Mouse (Mus musculus): Measurements from ENCODE around the gene Uckl1. TPM values are rescaled to one million over a fixed set of nuclear protein-coding genes. Genes with fewer than 3 reads are reported as not detected.

Gene Uckl1
- polyA plus RNA-seq, 1 experiment from 2014 or later: 69.8 TPM

DNA sequence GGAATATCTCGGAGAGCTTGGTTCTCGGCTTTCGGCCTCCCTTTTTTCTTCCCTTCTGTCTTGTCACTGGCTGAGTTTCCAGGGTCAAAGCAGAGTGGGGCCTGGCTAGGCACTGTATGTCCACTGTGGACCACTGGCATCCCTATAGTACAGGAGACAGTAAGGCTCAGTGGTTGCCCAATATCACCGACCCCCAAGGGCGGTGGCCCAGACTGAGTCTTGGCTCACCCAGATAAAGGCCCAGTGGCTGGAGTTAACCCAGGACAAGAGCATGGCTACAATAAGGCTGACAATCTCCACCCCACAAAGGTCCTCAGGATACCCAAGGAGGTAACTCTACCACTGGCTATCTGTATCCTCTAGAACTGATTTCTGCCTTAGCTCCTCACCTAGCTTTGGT, 5.8 kb upstream of the Uckl1 start:
- Histone ChIP-seq H3K36me3 (ENCODE audit: control insufficient read depth, insufficient read depth) (peaks cover 25% of the 10 kb centered on the region), H3K4me2 (ENCODE audit: low read length) (no peak overlapping the region), H3K9ac (replicated peaks; ENCODE audit: low read depth, low read length) (no peak overlapping the region), H3K9me3 (ENCODE audit: control insufficient read depth, low read length) (no peaks in the 10 kb centered on the region), H3K4me1 (replicated peaks; ENCODE audit: control insufficient read depth, insufficient read depth, low read length) (peaks cover 23% of the 10 kb centered on the region), H3K27ac (ENCODE audit: low read length) (no peak overlapping the region), H3K4me3 (replicated peaks; ENCODE audit: low read length) (no peak overlapping the region), H3K27me3 (replicated peaks; ENCODE audit: control insufficient read depth, insufficient read depth, low read length) (no peaks in the 10 kb centered on the region)
- no peak for ATAC-seq
- 96% methylated on average over 5 of the region's 5 CpGs for WGBS

DNA sequence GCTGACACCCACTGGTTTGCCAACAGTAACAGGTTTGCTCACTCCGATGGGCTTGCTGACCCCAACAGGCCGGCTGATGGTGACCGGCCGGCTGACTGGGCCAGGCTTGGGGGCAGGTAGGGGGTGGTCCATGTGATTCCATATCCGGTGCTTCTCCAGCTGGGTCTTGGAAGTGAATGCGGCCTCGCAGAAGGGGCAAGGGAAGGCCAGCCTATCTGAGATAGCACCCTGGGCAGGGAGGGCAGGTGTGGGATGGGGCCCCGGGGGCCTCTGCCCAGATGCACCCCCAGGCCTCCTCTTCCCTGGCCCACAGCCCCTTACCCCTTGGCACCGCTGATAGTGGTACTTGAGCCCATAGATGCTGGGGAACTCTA, 5.0 kb upstream of the Uckl1 start:
- no peak for ATAC-seq
- Histone ChIP-seq H3K36me3 (ENCODE audit: control insufficient read depth, insufficient read depth) (peaks cover 32% of the 10 kb centered on the region), H3K4me1 (replicated peaks; ENCODE audit: control insufficient read depth, insufficient read depth, low read length) (peaks cover 23% of the 10 kb centered on the region), H3K9ac (replicated peaks; ENCODE audit: low read depth, low read length) (no peak overlapping the region), H3K27me3 (replicated peaks; ENCODE audit: control insufficient read depth, insufficient read depth, low read length) (no peaks in the 10 kb centered on the region), H3K4me2 (ENCODE audit: low read length) (no peak overlapping the region), H3K27ac (ENCODE audit: low read length) (no peak overlapping the region), H3K4me3 (replicated peaks; ENCODE audit: low read length) (no peak overlapping the region), H3K9me3 (ENCODE audit: control insufficient read depth, low read length) (no peaks in the 10 kb centered on the region)
- WGBS: 98% methylated on average over 9 of the region's 9 CpGs

DNA sequence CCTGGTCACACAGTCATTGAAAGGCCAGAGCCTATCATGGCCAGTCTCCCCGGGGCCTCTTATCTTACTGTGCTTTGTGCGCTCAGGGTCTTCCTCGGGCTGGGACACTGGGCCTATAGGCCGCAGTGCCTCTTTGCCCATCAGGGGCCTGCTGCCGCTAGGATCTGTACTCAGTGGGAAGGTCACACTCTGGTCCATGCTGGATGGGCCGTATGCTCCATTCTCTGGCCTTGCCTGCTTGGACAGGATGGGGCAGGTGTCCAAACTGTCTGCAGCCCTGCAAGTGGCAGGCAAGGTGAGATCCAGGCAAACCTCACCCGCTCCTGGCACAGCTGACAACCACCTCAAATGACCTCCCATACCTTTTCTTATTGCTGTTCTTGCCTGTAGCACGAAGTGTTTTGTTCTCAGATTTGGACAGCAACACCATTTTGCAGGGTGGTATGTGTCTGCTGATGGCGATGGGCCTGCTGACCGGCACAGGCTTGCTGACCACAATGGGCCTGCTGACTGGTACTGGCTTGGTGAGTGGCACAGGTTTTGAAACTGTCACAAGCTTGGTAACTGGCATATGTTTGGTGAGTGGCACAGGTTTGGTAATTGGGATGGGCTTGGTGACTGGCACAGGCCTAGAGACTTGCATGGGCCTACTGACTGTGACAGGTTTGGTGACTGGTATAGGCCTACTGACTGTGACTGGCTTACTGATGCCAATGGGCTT, 4.5 kb upstream of the Uckl1 start:
- Histone ChIP-seq H3K4me3 (replicated peaks; ENCODE audit: low read length) (no peak overlapping the region), H3K27ac (ENCODE audit: low read length) (no peak overlapping the region), H3K4me1 (replicated peaks; ENCODE audit: control insufficient read depth, insufficient read depth, low read length) (peaks cover 23% of the 10 kb centered on the region), H3K27me3 (replicated peaks; ENCODE audit: control insufficient read depth, insufficient read depth, low read length) (no peaks in the 10 kb centered on the region), H3K9me3 (ENCODE audit: control insufficient read depth, low read length) (no peaks in the 10 kb centered on the region), H3K4me2 (ENCODE audit: low read length) (no peak overlapping the region), H3K9ac (replicated peaks; ENCODE audit: low read depth, low read length) (no peak overlapping the region), H3K36me3 (ENCODE audit: control insufficient read depth, insufficient read depth) (peaks cover 37% of the 10 kb centered on the region)
- ATAC-seq: no peak
- WGBS: 92% methylated on average over 10 of the region's 10 CpGs

DNA sequence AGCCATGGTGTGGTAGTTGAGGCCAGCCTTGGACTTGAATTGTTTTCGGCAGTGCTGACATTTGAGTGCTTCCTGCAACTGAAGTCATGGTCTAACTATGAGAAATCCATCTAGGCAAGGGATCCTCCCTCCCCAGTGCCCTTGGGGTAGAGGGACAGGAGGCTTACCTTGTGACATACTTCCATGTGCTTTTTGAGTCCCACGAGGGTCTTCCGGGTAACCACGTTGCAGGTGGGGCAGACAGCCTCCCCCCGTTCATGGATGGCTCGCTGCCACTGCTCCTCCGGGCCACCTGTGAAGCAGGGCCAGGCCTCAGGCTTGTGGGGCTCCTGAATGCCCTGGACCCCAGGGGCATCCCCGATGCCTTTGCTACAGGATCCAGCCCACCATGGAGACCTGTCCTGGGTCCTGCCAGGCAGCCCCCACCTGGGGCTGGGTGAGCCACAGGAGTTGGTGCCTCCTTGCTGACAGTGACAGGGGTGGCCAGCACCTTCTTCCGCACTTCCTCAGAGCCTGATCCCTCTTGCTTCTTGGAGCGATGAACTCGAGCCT, 3.6 kb upstream of the Uckl1 start:
- 91% methylated on average over 11 of the region's 11 CpGs for WGBS
- H3K36me3 ChIP-seq (ENCODE audit: control insufficient read depth, insufficient read depth): peaks cover 39% of the 10 kb centered on the region
- no peak overlapping the region for H3K27ac ChIP-seq (ENCODE audit: low read length)
- no peaks in the 10 kb centered on the region for H3K27me3 ChIP-seq (replicated peaks; ENCODE audit: control insufficient read depth, insufficient read depth, low read length)
- H3K9ac ChIP-seq (replicated peaks; ENCODE audit: low read depth, low read length): no peak overlapping the region
- peaks cover 22% of the 10 kb centered on the region for H3K4me1 ChIP-seq (replicated peaks; ENCODE audit: control insufficient read depth, insufficient read depth, low read length)
- no peak for ATAC-seq
- no peak overlapping the region for H3K4me3 ChIP-seq (replicated peaks; ENCODE audit: low read length)
- no peak overlapping the region for H3K4me2 ChIP-seq (ENCODE audit: low read length)
- no peaks in the 10 kb centered on the region for H3K9me3 ChIP-seq (ENCODE audit: control insufficient read depth, low read length)

DNA sequence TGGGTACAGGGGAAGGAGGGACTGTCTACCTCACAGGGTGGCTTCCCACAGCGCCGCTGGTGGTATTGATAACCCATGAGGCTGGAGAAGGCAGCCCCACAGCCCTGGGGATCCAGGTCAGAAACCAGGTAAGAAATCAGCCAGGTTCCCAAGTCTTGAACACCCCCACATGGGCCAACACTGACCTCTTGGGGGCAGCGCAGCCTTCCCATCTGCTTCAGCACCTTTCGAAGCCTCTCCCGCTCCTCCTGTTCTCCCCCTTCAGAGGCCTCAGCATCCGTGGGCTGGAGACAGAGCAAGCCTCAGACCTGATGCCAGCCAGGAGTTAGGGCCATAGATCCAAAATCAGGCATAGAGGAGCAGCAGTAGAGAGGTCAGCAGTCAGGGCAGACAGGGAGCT, 3.1 kb upstream of the Uckl1 start:
- Histone ChIP-seq H3K9me3 (ENCODE audit: control insufficient read depth, low read length) (no peaks in the 10 kb centered on the region), H3K27me3 (replicated peaks; ENCODE audit: control insufficient read depth, insufficient read depth, low read length) (no peaks in the 10 kb centered on the region), H3K4me3 (replicated peaks; ENCODE audit: low read length) (no peak overlapping the region), H3K4me2 (ENCODE audit: low read length) (no peak overlapping the region), H3K9ac (replicated peaks; ENCODE audit: low read depth, low read length) (no peak overlapping the region), H3K27ac (ENCODE audit: low read length) (no peak overlapping the region), H3K36me3 (ENCODE audit: control insufficient read depth, insufficient read depth) (peaks cover 39% of the 10 kb centered on the region), H3K4me1 (replicated peaks; ENCODE audit: control insufficient read depth, insufficient read depth, low read length) (peaks cover 18% of the 10 kb centered on the region)
- 83% methylated on average over 6 of the region's 6 CpGs for WGBS
- no peak for ATAC-seq

DNA sequence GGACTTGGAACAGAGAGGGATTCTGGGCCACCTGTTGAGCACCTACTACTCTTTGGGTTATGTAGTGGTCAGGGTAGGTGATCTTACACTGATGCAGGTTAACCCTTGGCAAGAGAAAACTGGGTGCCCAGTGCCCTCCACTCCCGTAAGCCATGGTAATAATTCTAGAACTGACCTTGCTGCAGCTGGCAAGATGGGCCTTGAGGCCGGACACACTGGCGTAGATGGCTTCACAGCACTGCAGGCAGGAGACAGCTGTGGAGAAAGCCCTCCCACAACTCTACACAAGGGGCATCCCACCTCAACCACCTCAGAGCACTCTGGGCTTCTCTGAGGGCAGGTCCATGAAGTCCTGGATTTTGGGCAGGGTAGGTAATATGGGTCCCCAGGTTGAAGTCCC, 1.4 kb upstream of the Uckl1 start:
- H3K4me2 ChIP-seq (ENCODE audit: low read length): no peak overlapping the region
- 96% methylated on average over 3 of the region's 3 CpGs for WGBS
- H3K36me3 ChIP-seq (ENCODE audit: control insufficient read depth, insufficient read depth): peaks cover 39% of the 10 kb centered on the region
- no peak overlapping the region for H3K9ac ChIP-seq (replicated peaks; ENCODE audit: low read depth, low read length)
- H3K9me3 ChIP-seq (ENCODE audit: control insufficient read depth, low read length): no peaks in the 10 kb centered on the region
- peaks cover 15% of the 10 kb centered on the region for H3K4me1 ChIP-seq (replicated peaks; ENCODE audit: control insufficient read depth, insufficient read depth, low read length)
- ATAC-seq: no peak
- no peaks in the 10 kb centered on the region for H3K27me3 ChIP-seq (replicated peaks; ENCODE audit: control insufficient read depth, insufficient read depth, low read length)
- no peak overlapping the region for H3K4me3 ChIP-seq (replicated peaks; ENCODE audit: low read length)
- H3K27ac ChIP-seq (ENCODE audit: low read length): no peak overlapping the region

DNA sequence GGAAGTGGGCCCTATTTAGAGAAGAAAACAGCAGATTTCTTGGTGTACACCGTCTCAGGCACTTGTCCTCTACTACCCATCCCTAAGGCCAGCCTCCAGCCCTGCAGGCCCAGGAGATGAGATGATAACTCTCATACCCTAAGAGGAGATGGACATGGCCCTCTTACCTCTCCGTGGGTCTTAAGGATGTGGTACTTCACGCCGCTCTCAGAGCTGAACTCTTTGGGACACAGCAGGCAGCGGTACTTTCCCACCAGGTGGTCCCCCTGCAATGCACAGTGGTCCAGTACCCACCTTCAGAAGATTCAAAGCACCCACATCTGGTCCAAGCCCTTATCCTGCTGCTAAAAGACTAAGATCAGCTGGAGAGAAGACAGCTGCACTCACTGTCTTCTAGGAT, 814 bp upstream of the Uckl1 start:
- H3K27me3 ChIP-seq (replicated peaks; ENCODE audit: control insufficient read depth, insufficient read depth, low read length): no peaks in the 10 kb centered on the region
- peaks cover 39% of the 10 kb centered on the region for H3K36me3 ChIP-seq (ENCODE audit: control insufficient read depth, insufficient read depth)
- ATAC-seq: no peak
- H3K4me3 ChIP-seq (replicated peaks; ENCODE audit: low read length): no peak overlapping the region
- WGBS: 91% methylated on average over 5 of the region's 5 CpGs
- no peak overlapping the region for H3K4me2 ChIP-seq (ENCODE audit: low read length)
- no peak overlapping the region for H3K9ac ChIP-seq (replicated peaks; ENCODE audit: low read depth, low read length)
- H3K27ac ChIP-seq (ENCODE audit: low read length): no peak overlapping the region
- H3K9me3 ChIP-seq (ENCODE audit: control insufficient read depth, low read length): no peaks in the 10 kb centered on the region
- peaks cover 14% of the 10 kb centered on the region for H3K4me1 ChIP-seq (replicated peaks; ENCODE audit: control insufficient read depth, insufficient read depth, low read length)

DNA sequence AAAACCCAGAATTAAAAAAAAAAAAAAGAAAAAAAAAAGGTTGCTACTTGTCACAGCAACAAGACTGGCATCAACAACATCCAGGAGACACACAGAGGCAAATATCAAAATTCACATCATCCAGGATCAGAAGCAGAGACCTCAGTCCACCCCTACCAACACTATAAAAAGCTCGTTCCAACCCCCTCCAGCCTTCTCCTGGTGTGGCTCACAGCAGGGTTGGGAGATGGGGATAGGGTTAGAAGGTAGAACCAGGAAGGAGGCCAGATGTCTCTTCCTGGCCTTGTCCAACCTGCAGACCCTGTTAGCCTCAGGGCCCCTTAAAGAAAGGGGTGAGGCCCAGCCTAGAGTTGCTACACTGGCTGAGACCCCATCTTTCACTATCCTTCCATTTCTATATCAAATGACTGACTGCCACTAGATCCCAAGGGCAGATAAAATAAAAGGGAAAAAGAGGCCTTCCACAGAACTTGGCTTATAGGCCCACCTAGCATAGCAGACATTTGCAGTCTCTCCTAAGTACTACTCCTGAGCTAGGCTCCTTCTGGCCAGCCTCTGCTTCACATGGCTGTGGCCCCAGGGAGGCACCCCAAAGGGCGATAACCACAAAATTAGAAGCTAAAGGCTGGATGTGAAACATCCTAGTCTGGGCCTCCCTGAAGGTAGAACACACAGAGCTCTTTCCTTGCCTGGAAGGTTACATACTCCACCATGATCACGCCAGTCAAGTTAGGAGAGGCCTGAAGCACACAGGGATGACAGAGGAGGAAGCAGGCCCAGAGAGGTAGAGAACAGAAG, 1.0 kb downstream of the Uckl1 start:
- WGBS: 87% methylated on average over 3 of the region's 3 CpGs
- peaks cover 32% of the 10 kb centered on the region for H3K36me3 ChIP-seq (ENCODE audit: control insufficient read depth, insufficient read depth)
- no peak overlapping the region for H3K4me2 ChIP-seq (ENCODE audit: low read length)
- no peaks in the 10 kb centered on the region for H3K27me3 ChIP-seq (replicated peaks; ENCODE audit: control insufficient read depth, insufficient read depth, low read length)
- H3K9me3 ChIP-seq (ENCODE audit: control insufficient read depth, low read length): no peaks in the 10 kb centered on the region
- H3K4me1 ChIP-seq (replicated peaks; ENCODE audit: control insufficient read depth, insufficient read depth, low read length): peaks cover 14% of the 10 kb centered on the region
- ATAC-seq: no peak
- H3K9ac ChIP-seq (replicated peaks; ENCODE audit: low read depth, low read length): no peak overlapping the region
- H3K4me3 ChIP-seq (replicated peaks; ENCODE audit: low read length): no peak overlapping the region
- no peak overlapping the region for H3K27ac ChIP-seq (ENCODE audit: low read length)

DNA sequence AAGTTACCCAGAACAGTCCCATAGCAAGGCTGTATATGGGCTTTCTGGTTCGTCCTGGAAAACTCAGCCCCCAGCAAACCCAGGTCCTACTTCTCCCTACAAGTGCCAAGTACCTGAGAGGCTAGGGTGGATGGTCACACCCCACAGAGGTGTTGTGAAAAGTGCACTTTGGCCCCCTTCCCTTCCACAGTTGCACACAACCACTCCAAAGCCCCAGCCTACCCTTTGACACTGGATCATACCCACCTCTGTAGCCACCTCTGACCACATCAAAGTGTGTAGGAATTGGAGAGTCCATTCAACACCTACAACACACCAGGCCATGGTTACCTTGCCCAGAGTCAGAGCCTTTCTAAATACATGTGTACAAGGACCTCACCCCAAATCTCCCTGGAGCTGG, 1.8 kb downstream of the Uckl1 start:
- Histone ChIP-seq H3K27ac (ENCODE audit: low read length) (no peak overlapping the region), H3K4me1 (replicated peaks; ENCODE audit: control insufficient read depth, insufficient read depth, low read length) (peaks cover 14% of the 10 kb centered on the region), H3K27me3 (replicated peaks; ENCODE audit: control insufficient read depth, insufficient read depth, low read length) (no peaks in the 10 kb centered on the region), H3K4me3 (replicated peaks; ENCODE audit: low read length) (no peak overlapping the region), H3K36me3 (ENCODE audit: control insufficient read depth, insufficient read depth) (peaks cover 29% of the 10 kb centered on the region), H3K4me2 (ENCODE audit: low read length) (no peak overlapping the region), H3K9ac (replicated peaks; ENCODE audit: low read depth, low read length) (no peak overlapping the region), H3K9me3 (ENCODE audit: control insufficient read depth, low read length) (no peaks in the 10 kb centered on the region)
- no peak for ATAC-seq
- WGBS: 94% methylated on average over 1 of the region's 1 CpGs
